Mouse (Mus musculus) gastrocnemius, postnatal 36 days (tissue): ENCODE results near the gene Atp13a3. TPM values are rescaled to one million over a fixed set of nuclear protein-coding genes. Genes with fewer than 3 reads are reported as not detected.
"Not testable (repeated sequence)": the region's sequence is repeated elsewhere in the genome, so short reads cannot be mapped to it uniquely, and the experiment has no call there.

Experiments used
- DNase-seq, 2 experiments: peaks; one replicate each; pipeline ENCODE4 v3.0.0; 2022
- intact Hi-C: fragments of 180-260 bp; cut with DNase I; formaldehyde crosslinking; loops from one replicate; pipeline ENCODE4 v1.15.1; 2025
- total RNA-seq, 2 experiments: library from RNA; stranded (reverse); gene quantifications; 2 replicates each; pipeline ENCODE4 v1.2.3; 2021

The Atp13a3 gene
- total RNA-seq, 2 experiments from 2014 or later = 35.7 to 38.4 TPM

DNA sequence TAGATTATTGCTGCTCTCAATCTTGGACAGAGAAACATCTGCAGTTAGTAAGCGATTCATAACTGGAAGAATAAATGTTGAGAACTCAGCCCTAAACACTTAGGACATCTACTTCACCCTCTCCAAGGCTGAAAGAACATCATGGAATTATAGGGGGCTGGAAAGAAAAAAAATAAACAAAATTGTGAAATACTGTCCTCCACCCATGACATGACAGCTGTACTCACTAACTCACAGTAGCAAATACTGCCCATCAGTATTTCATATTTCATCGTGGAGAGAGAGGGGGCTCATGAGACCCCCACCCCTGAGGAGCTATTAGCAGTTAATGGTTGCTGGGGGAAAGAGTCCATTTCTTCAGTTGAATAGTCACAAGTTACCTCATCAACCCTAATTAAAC is 38.4 kb downstream of the Atp13a3 start:
- intact Hi-C loops = no loop called here
- no peak for DNase-seq

DNA sequence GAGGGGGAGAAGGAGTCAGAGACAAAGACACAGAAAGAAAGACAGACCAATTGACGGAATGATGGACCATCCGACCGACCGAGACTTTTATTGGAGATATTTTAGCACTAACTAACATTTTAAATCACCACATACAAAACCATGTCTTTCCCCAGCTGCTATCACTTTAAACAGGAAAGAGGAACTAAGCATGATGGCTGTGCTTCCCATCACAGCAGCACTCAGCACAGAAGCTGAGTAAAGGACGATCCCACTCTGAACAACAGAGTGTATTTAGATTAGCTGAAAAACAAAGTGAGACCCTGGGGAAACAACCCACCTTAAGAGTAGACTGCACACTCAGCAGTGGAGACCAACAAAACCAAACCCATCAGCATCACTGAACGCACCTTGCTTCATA is 41.2 kb downstream of the Atp13a3 start:
- DNase-seq = no peak
- intact Hi-C loops = no loop called here

DNA sequence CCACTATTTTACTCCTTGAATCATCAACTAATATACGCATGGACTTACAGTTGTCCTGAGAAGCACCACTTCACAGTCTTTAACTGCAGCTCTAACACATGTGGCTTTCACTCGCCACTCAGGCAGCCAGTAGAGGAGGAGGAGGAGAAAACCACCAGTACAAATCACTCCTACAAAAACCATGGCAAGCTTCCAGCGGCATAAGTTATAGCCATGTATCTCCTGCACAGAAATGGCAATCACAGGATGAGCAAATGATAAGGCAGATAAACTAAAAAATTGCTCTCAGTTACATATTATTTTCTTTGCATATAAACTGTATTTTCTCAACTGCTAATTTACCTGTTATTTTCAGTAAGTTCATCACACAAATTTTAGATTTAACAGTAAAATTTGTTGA is 43.2 kb downstream of the Atp13a3 start:
- intact Hi-C loops = no loop called here
- DNase-seq = no peak

DNA sequence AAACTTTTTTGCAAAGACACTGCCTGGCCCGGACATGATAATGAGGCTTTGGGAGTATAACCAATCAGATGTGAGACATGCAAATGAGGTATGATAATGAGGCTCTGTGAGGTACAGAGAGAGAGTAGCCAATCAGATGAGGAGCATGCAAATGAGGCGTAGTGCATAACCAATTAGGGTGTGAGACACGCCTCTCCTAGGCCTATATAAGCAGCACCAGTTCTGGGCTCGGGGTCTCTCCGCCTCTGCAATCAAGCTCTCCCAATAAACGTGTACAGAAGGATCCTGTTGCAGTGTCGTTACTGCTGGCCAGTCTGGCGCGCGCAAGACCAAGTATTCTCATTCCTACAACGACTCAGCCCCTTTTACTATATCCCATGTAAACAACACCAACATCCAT is 52.3 kb downstream of the Atp13a3 start:
- intact Hi-C loops, DNase-seq: not testable (repeated sequence)

DNA sequence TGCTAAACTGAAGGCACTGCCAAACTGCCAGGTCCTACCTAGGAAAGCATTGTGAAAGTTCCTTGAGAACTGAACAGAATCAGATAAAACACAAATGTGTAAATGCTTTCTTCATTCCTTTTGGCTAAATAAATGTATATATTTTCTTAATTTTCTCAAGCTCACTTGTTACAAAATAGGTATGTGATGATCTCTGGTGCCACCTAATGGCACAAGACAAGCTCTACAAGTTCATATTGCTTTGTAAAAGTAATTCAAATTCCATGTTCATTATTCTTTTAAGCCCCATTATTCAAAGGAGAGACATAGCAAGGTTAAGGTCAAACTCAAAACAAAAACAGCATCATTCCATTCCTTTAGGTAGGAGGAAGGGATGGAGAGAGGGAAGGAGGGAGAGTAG is 91.5 kb downstream of the Atp13a3 start:
- DNase-seq = no peak
- intact Hi-C loops = loop anchor here (2.0 kb wide), 1 partner anchor 61 kb away; no protein-coding TSS in a partner anchor

DNA sequence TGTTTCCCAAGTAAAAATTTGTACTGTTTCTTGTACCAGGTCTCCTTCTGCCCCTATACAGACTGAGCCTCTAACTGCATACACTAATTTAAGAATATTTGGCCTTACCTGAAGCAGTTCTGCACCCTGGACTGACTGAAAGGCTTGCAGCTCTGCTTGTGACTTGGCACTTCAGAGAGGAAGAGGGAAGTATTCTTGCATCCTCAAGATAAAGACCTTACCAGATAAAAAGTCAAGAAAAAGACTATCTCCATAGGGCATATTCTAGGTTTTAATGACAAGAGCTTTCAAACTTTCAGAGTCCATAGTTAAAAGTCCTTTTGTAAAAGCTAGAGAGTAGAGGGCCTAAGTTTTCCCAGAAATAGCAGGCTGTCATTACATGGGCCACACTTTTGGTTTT is 95.1 kb downstream of the Atp13a3 start, which contains the start of gene Gp5:
Gp5 (minus strand) TSS at position 133 of the 400 bp plus-strand sequence.
- no peak for DNase-seq
- intact Hi-C loops = no loop called here

DNA sequence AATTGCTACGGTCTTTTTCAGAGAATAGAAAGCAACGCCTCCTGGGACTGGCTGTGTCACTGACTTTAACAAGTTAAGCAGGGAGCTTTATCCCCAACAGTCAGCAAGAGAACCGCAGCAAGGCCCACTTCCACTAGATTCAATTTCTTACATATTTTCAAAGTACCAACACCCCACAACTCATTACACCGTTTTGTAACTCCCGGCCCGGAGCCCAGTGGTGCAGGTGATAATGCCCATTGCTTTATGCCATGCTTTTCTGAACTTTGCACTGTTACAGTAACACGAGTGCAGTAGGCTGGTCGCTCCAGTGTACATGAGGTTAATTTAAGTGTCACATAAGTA is 95.6 kb downstream of the Atp13a3 start:
- no peak for DNase-seq
- intact Hi-C loops = no loop called here

DNA sequence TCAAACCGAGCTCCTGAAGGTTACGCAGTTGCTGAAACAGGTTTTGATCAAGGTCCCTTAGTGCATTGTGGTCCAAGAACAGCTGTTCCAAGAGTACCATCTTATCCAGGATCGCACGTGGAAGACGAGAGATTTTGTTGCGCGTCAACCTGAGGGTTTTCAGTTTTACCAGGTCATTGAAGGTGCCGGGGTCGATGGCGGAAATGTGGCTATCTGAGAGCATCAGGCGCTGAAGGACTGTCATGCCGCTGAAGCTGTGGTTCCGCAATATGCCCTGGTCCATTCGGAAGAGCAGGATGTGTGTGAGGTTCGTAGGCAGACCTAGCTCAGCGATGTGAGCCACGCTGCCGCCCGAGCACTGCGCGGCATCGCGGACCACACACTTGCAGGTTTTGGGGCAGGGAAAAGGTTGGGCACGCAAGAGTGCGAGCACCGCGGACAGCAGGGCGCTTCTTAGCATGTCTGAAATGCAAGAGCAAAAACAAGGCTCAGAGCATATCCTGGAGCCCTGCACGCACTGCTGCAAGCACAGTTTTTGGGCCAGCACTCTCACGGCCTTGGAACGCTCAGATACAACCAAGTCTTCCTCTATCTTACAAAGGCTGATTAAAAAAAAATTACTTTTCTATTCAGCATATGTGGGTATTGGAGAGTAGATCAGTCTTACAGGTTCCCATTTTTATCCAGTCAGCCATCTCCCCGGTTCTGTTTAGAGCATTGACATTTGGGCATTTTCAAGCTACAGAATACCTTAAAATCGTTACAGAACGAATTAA is 96.2 kb downstream of the Atp13a3 start:
- intact Hi-C loops = no loop called here
- DNase-seq = no peak

DNA sequence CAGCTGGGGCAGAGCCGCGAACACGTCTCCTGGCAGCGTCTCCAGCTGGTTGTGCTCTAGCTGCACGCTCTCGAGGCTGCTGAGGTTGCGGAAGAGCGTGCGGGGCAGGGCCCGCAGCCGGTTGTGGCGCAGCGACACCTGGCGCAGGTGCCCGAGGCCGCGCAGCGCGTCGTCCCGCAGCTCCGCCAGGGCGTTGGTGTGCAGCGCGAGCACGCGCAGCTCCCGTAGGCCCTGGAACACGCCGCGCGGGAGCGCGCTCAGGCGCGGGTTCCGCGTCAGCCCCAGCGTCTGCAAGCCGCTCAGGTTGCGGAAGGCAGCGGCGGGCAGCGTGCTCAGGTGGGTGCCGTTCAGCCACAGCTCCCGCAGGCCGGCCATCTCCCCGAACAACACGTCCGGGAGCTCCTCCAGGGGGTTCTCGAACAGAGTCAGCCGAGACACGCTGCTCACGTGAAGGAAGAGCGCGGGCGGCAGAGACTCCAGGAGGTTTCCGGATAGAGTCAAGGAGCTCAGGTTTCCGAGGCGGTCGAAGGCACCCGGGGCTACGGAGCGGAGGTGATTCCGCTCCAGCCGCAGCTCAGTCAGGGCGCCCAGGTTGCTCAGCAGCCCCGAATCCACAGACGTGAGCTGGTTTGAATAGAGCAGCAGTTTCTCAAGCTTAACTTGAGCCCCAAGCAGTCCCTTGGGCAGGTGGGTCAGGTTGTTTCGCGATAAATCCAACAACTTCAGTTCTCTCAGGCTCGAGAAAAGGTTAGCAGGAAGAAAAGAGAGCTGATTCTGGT is 97.0 kb downstream of the Atp13a3 start:
- intact Hi-C loops = no loop called here
- DNase-seq = no peak

DNA sequence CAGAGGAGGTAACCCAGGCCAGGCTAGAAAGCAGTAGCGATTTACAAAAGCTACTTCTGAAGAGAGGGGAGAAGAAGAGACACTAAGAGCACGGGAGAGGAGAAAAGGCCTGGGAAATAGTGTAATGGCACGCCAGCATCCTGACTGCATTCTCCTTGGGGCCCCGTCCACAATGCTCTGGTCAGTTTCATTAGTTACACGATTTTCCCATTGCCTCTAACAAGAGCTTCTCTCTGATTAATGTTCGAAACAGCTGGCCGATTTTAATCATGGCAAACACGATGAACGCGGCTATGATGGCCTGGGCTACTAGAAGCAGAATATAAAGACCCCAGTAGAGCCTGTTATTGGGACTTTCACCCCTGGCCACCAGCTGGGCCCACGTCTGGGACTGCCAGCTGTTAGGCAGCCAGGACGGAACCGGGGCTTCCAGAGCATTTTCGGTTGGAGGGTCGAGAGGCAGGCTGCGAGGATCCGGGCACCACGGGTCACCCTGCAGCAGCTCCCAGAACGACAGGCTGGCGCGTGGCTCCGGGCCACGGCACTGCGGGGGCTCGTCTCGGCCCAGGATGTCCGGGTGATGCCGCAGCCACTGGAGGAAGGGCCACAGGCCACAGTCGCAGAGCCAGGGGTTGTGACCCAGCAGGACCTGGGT is 97.7 kb downstream of the Atp13a3 start:
- intact Hi-C loops = no loop called here
- DNase-seq = no peak

- DNase-seq = no peak
- intact Hi-C loops = no loop called here
Measured at GRCm38 (mm10) chr16:30307306-30307705, 98.5 kb downstream of the Atp13a3 start.

DNA sequence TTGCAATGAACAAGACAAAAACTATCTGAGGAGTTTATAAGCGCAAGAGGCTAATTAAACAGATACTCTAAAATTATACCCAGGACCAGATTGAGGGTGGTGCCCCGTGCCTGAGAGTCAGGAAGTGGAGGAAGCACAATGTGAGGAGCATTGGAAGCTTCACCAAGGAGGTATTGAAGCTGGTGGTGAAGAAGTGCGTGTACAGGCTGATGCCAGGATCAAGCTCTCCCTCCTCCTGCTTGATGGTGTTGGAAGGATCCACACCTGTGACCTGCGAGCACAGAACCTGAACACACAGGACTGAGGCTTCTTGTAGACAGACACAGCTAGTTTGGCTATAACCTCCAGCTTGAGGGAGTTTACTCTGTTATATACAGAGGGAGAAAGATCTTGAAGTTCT is 99.7 kb downstream of the Atp13a3 start:
- DNase-seq = no peak
- intact Hi-C loops = no loop called here

GRCm38 (mm10) chr16:30304236-30304635 is 101.5 kb downstream of the Atp13a3 start:
- no peak for DNase-seq
- intact Hi-C loops = no loop called here

DNA sequence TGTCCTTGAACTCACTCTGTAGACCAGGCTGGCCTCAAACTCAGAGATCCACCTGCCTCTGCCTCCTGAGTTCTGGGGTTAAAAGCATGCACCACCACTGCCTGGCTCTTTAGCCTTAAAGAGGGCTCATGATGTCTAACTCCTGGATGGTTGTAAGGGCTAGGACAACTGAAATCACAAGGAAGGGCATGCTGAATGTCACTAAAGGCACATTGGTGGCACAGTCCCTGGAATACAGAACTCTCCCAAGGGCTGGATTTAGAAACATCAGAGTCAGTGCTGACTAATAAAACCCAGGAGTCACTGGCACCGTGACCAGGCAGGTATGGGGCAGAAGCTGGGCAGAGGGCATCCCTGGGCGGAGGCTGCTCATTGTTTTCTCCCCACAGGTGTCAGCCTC is 102.4 kb downstream of the Atp13a3 start:
- DNase-seq = no peak
- intact Hi-C loops = no loop called here

DNA sequence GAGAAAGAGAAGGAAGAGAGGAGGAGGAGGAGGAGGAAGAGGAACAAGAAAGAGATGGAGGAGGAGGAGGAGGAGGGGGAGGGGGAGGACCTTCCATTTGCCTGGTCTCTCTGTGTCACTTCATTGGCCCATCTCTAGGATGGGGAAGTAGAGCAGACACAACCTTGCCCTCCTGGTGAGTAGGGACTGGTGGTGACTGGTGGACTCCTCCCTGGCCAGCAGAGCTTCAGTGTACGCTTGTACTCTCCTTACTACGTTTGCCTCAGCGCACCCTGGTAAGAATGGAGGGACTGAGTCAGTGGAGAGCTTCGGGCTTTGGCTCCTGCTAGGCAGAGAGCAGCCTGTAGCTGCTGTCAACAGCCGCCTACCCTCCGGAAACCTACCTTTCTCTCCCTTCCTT is 103.1 kb downstream of the Atp13a3 start:
- no peak for DNase-seq
- intact Hi-C loops = no loop called here

DNA sequence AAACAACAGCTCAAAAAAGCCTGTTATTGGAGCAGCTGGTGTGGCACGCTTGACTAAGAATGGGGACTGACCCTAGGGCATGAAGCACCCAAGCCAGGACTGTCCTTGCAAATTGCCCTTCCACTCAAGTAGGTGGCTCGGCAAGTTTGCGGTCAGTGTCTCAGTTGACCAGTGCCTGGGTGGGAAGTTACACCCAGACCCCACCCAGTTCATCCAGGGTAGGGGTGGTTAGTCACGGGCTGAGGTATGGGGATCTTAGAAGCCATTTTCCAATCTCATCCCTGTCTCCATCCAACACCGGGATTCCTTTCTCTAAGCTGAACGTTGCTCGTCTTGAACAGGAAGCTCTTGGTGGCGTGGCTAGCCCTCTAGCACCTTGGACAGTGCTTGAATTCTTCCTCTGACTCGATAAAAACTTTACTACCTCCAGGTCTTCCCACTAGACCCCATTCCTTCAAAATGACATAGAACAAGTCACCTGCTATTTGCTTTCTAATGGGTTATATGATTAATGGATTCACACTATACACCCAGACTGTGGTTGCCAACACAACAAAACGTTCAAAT is 106.0 kb downstream of the Atp13a3 start:
- intact Hi-C loops = no loop called here
- DNase-seq = no peak

- intact Hi-C loops = no loop called here
- DNase-seq = no peak
Measured at GRCm38 (mm10) chr16:30297450-30297849, 108.3 kb downstream of the Atp13a3 start.

DNA sequence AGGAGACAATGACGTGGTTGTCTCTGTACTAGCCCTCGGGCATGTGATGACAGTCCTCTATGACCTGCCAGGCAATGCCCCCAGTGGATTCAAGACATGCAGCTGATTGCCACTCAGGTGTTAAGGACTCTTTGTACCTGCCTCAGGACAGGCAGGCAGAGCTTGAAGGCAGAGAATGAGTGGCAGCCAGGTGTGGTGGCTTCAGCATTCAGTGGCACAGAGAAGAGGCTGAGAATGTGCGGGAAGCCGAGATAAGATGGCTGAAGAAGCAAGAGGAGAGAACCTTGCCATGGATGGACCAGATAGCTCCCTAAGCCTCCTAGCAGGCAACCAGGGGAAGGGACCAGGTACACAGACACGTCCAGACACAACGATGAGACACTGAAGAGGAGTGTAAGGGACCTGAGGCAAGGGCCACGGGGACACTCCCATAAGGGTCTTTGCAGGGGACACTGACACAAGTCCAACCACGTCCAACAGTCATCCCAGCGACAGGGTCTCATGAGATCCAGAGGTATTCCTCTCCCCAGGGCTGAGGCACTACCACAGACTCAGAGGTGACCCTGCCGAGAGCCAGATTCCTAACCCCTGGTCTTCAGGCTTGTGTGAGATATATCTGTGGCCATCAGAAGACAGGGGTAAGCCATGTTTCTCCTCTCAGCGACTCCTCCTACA is 109.0 kb downstream of the Atp13a3 start:
- DNase-seq = no peak
- intact Hi-C loops = no loop called here

DNA sequence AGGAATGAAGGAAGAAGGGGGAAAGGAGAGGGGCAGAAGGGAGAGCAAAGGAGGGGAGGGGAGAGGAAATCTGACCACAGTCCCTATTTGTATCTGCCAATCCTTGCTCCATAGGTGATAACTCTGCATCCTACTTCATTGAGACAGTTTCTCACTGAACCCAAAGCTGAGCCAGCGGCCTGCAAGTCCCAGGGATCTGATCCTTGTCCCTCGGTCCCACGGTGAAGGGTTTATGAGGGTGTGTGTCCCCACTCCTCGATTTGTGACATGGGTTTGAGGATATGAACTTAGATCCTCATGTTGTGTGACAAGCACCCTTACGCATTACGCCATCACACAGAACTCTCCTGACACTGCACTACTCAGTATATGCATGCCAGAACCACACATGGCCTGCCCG is 110.7 kb downstream of the Atp13a3 start:
- no peak for DNase-seq
- intact Hi-C loops = no loop called here

DNA sequence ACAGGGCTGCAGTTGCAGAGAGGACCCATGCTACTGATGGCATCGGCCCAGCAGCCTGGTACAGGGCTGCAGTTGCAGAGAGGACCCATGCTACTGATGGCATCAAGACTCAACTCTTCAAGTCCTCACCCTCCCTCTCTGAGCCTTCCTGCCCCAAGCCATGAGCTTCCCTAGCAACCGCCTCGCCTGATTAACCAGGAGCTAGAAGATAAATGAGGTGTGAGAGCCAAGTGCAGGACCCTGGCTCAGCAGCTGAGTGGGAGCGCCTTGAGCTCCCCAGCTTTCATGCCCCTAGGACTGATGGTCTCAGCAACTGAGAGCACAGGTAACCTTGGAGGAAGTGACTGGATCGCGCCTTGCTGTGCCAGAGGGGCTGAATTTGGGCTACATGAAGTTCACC is 115.3 kb downstream of the Atp13a3 start:
- intact Hi-C loops = no loop called here
- DNase-seq = no peak

- intact Hi-C loops = no loop called here
- DNase-seq = no peak
Measured at GRCm38 (mm10) chr16:30285701-30286100, 120.1 kb downstream of the Atp13a3 start.
